Mouse (Mus musculus) neural tube, embryonic 13.5 days (tissue): Measurements from ENCODE around the gene Myrf. TPM values are rescaled to one million over a fixed set of nuclear protein-coding genes. Genes with fewer than 3 reads are reported as not detected.

ENCODE experiments used
- ATAC-seq: fragments of 200-750 bp; cut with Nextera tagmentation; 2 replicates; pipeline ENCODE4 v1.8.0; 2017; ENCODE audit warnings: low read depth, mild to moderate bottlenecking, moderate TSS enrichment, moderate library complexity
- H3K27ac ChIP-seq: fragments of 300-500 bp; sonication (generic); replicated peaks from 2 replicates; pipeline ENCODE4 v1.5.1; 2015; ENCODE audit warnings: moderate library complexity, mild to moderate bottlenecking, inconsistent platforms
- H3K27me3 ChIP-seq: fragments of 300-500 bp; sonication (generic); 2 replicates; pipeline ENCODE4 v1.6.1; 2015; ENCODE audit warnings: mild to moderate bottlenecking, inconsistent platforms
- H3K36me3 ChIP-seq: fragments of 300-500 bp; sonication (generic); 2 replicates; pipeline ENCODE4 v1.6.1; 2015; ENCODE audit warnings: mild to moderate bottlenecking, inconsistent platforms
- H3K4me1 ChIP-seq: fragments of 300-500 bp; sonication (generic); replicated peaks from 2 replicates; pipeline ENCODE4 v1.6.1; 2015; ENCODE audit warnings: inconsistent platforms
- H3K4me2 ChIP-seq: fragments of 300-500 bp; sonication (generic); 2 replicates; pipeline ENCODE4 v1.6.1; 2015; ENCODE audit warnings: inconsistent platforms, mild to moderate bottlenecking, moderate library complexity
- H3K4me3 ChIP-seq: fragments of 300-500 bp; sonication (generic); 2 replicates; pipeline ENCODE4 v1.5.1; 2015; ENCODE audit warnings: mild to moderate bottlenecking, inconsistent platforms
- H3K9ac ChIP-seq: fragments of 300-500 bp; sonication (generic); 2 replicates; pipeline ENCODE4 v1.6.1; 2015; ENCODE audit warnings: moderate library complexity, mild to moderate bottlenecking, inconsistent platforms
- H3K9me3 ChIP-seq: fragments of 300-500 bp; sonication (generic); 2 replicates; pipeline ENCODE4 v1.6.1; 2016; ENCODE audit warnings: inconsistent platforms
- WGBS: fragments of 180-500 bp; shearing (Covaris S2); methylation state at CpG from one replicate; pipeline ENCODE4 v1.1.7; 2015; 5-methylcytosine and 5-hydroxymethylcytosine counted together
- polyA plus RNA-seq: library from polyadenylated mRNA; unstranded; fragments of >200 nt; fragmentation: Nextera tagmentation; extraction: Ambion mirVana; gene quantifications from 2 replicates; pipeline ENCODE4 v1.2.1, GENCODE M21; 2015

Myrf gene
- polyA plus RNA-seq, 1 experiment from 2014 or later, result 0.67 TPM

GRCm38 (mm10) chr19:10242916-10243315 is 2.4 kb upstream of the Myrf start:
- ATAC-seq, result no peak
- no peak overlapping the region for H3K4me3 ChIP-seq
- peaks cover 36% of the 10 kb centered on the region for H3K27me3 ChIP-seq
- H3K36me3 ChIP-seq, result peaks cover 7% of the 10 kb centered on the region; the same call in 1 of the 2 replicates
- 4% methylated on average over 7 of the region's 8 CpGs for WGBS
- no peak overlapping the region for H3K9ac ChIP-seq
- no peak overlapping the region for H3K27ac ChIP-seq
- H3K4me2 ChIP-seq, result no peak overlapping the region
- no peaks in the 10 kb centered on the region for H3K9me3 ChIP-seq
- H3K4me1 ChIP-seq, result peaks cover 23% of the 10 kb centered on the region

DNA sequence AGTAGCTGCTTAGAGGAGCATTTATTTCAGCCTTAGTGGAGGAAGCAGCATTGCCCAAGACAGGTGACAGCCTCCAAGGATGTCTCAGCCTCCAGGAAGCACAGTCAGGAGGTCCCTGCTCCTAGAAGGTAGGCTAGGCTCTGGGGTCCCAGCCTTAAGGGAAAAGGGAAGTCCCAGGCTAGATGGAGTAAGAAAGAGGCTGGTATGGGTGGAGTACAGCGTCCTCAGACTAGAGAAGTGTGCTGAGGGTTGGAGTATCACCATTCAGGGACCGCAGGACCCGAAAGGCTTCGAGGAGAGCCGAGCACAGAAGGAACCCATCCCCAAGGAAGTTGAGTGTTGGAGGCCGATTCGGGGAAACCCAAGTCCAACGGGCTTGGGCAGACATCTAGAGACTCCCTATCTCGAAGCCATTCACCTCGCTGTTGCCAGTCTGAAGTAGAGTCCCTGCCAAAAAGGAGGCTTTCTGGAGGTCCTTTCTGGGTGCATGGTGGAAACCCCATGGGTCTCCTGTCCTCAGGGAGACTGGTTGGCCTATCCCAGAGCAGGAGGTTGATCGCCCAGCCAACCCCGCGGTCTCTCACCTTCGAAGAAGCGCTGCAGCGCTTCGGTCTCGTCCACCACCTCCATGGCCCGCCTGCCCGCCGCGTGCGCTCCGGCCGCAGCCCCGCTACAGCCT is 434 bp downstream of the Myrf start:
- Histone ChIP-seq H3K4me2 (peak overlapping the region; percentile 68), H3K36me3 (no peaks in the 10 kb centered on the region), H3K27ac (no peak overlapping the region), H3K27me3 (peaks cover 36% of the 10 kb centered on the region), H3K4me3 (peak overlapping the region; percentile 44), H3K4me1 (peaks cover 16% of the 10 kb centered on the region), H3K9me3 (no peaks in the 10 kb centered on the region), H3K9ac (peak overlapping the region; percentile 68)
- WGBS, result 6% methylated on average over 26 of the region's 26 CpGs
- no peak for ATAC-seq

- 48% methylated on average over 2 of the region's 2 CpGs for WGBS
- H3K36me3 ChIP-seq, result no peaks in the 10 kb centered on the region
These were observed 1.1 kb downstream of the Myrf start for GRCm38 (mm10) chr19:10239419-10239818.

GRCm38 (mm10) chr19:10238477-10238876 is 2.1 kb downstream of the Myrf start:
- WGBS, result 91% methylated on average over 3 of the region's 3 CpGs
- Histone ChIP-seq H3K9ac (no peak overlapping the region), H3K4me2 (no peak overlapping the region), H3K27me3 (peaks cover 36% of the 10 kb centered on the region), H3K4me1 (peaks cover 16% of the 10 kb centered on the region), H3K9me3 (no peaks in the 10 kb centered on the region), H3K4me3 (no peak overlapping the region), H3K27ac (no peak overlapping the region), H3K36me3 (no peaks in the 10 kb centered on the region)
- no peak for ATAC-seq

More at GRCm38 (mm10) chr19:10239419-10239818, 1.1 kb downstream of the Myrf start:
- H3K9ac ChIP-seq, result no peak overlapping the region
- ATAC-seq, result no peak
- H3K4me1 ChIP-seq, result peaks cover 16% of the 10 kb centered on the region
- no peaks in the 10 kb centered on the region for H3K9me3 ChIP-seq
- H3K27me3 ChIP-seq, result peaks cover 36% of the 10 kb centered on the region
- H3K4me3 ChIP-seq, result no peak overlapping the region
- no peak overlapping the region for H3K4me2 ChIP-seq
- H3K27ac ChIP-seq, result no peak overlapping the region

DNA sequence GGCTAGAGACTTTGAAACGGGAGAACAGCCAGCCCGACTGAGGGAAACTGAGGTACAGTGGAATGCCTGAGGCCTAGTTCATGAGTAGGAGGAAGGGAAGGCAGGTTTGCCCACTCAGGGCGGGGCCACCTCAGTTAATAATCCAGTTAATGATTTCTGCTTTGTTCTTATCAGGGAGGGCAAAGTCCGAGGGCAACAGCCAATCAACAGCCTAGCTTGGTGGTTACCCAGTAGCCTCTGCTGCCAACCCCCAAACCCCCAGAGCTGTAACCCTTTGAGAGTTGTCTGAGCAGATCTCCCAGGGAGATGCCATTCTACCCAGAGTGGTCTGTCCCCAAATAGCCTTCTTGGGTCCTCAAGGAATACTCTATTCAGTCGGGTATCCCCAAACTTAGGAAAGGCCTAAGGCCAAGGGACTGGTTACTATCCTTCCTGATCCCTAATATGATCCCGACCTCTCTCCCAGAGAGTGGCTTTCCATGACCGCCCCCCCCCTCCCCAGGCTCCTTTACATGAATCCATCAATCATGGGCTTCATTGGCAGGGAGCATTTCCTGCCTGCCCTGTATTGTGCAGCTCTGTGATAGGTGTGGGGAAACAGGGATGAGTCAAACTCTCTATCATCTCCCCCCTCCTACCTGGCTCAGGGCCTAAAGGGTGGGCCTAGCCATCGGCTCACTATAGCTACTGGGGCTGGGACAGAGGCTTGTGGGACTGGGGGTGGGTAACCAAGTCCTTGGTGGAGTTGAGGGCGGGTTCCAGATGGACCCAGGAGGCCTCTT is 4.6 kb downstream of the Myrf start:
- WGBS, result 86% methylated on average over 9 of the region's 9 CpGs
- H3K9ac ChIP-seq, result no peak overlapping the region

GRCm38 (mm10) chr19:10232327-10233017 is 8.1 kb downstream of the Myrf start:
- Histone ChIP-seq H3K4me1 (0 out of 2 replicates have a peak, but pooled peaks cover 12% of the 10 kb centered on the region), H3K9ac (no peak overlapping the region), H3K27ac (no peak overlapping the region), H3K27me3 (peaks cover 11% of the 10 kb centered on the region; the same call in 1 of the 2 replicates), H3K9me3 (no peaks in the 10 kb centered on the region), H3K4me3 (no peak overlapping the region), H3K36me3 (no peaks in the 10 kb centered on the region), H3K4me2 (no peak overlapping the region)
- no peak for ATAC-seq
- 24% methylated on average over 9 of the region's 9 CpGs for WGBS

More for the DNA sequence above, 4.6 kb downstream of the Myrf start:
- Histone ChIP-seq H3K36me3 (no peaks in the 10 kb centered on the region), H3K27me3 (peaks cover 38% of the 10 kb centered on the region), H3K4me3 (no peak overlapping the region), H3K9me3 (no peaks in the 10 kb centered on the region), H3K27ac (no peak overlapping the region), H3K4me1 (0 out of 2 replicates have a peak, but pooled peaks cover 21% of the 10 kb centered on the region), H3K4me2 (no peak overlapping the region)
- ATAC-seq, result no peak

DNA sequence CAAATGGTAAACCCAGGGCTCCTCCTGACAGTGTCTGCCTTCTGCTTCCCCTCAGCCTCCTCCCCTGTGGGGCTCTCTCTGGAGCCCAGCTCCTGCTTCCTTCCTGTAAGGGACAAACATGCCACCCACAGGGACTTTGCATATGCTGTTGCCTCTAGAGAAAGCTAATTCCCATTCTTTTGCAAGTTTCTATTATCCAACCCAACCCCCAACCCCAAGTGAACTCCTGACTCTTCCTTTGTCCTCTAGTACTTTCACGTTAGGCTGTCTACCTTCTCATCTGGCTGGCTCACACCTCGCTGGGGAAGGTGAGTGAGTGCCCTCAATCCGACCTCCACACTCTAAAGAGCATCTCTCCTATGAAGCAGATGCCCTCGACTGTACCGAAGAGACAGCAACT is 8.7 kb downstream of the Myrf start:
- ATAC-seq, result no peak
- Histone ChIP-seq H3K36me3 (no peaks in the 10 kb centered on the region), H3K4me3 (no peak overlapping the region), H3K4me2 (no peak overlapping the region), H3K27ac (no peak overlapping the region), H3K4me1 (0 out of 2 replicates have a peak, but pooled peaks cover 12% of the 10 kb centered on the region), H3K9me3 (no peaks in the 10 kb centered on the region), H3K9ac (no peak overlapping the region), H3K27me3 (peaks cover 11% of the 10 kb centered on the region; the same call in 1 of the 2 replicates)
- 15% methylated on average over 5 of the region's 5 CpGs for WGBS

GRCm38 (mm10) chr19:10231016-10231415 is 9.5 kb downstream of the Myrf start:
- Histone ChIP-seq H3K4me1 (0 out of 2 replicates have a peak, but pooled peaks cover 12% of the 10 kb centered on the region), H3K27me3 (peaks cover 11% of the 10 kb centered on the region; the same call in 1 of the 2 replicates), H3K9ac (no peak overlapping the region), H3K4me3 (no peak overlapping the region), H3K9me3 (no peaks in the 10 kb centered on the region), H3K4me2 (no peak overlapping the region), H3K27ac (no peak overlapping the region), H3K36me3 (no peaks in the 10 kb centered on the region)
- 9% methylated on average over 7 of the region's 7 CpGs for WGBS
- no peak for ATAC-seq

DNA sequence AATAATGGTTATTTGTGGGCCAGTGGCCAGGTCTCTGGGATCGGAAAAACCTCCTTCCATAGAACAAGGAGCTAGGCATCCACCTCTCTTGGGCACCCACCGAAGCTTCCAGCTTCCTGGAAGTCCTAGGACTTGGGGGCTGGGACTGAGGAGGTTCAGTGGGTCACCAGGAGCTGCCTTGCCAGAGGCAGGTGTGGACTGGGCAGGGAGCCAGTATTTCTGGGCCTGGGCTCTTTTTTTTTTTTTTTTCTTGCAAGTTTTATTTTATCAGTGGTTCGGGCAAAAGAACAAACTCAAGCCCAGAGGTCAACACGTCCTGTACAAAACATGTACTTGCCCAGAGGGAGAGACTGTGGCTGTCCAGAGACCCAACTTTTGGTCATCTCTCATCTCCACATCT is 14.8 kb downstream of the Myrf start:
- no peak for ATAC-seq
- H3K27me3 ChIP-seq, result 0 out of 2 replicates have a peak, but pooled peaks cover under 1% of the 10 kb centered on the region
- no peaks in the 10 kb centered on the region for H3K9me3 ChIP-seq
- H3K4me1 ChIP-seq, result peaks cover 3% of the 10 kb centered on the region; the same call in 1 of the 2 replicates
- 85% methylated on average over 4 of the region's 4 CpGs for WGBS
- H3K27ac ChIP-seq, result no peak overlapping the region
- no peak overlapping the region for H3K4me2 ChIP-seq
- H3K4me3 ChIP-seq, result no peak overlapping the region
- H3K9ac ChIP-seq, result no peak overlapping the region
- no peaks in the 10 kb centered on the region for H3K36me3 ChIP-seq

- H3K27ac ChIP-seq, result no peak overlapping the region
- H3K27me3 ChIP-seq, result no peaks in the 10 kb centered on the region
- no peak overlapping the region; the same call in 1 of the 2 replicates for H3K9ac ChIP-seq
- no peaks in the 10 kb centered on the region for H3K36me3 ChIP-seq
- H3K4me3 ChIP-seq, result no peak overlapping the region
- no peaks in the 10 kb centered on the region for H3K9me3 ChIP-seq
- peaks cover 3% of the 10 kb centered on the region; the same call in 1 of the 2 replicates for H3K4me1 ChIP-seq
- ATAC-seq, result no peak
- H3K4me2 ChIP-seq, result peak overlapping the region; percentile 24; the same call in 1 of the 2 replicates
- WGBS, result 38% methylated on average over 25 of the region's 26 CpGs
These were observed 15.7 kb downstream of the Myrf start for GRCm38 (mm10) chr19:10224637-10225453.

GRCm38 (mm10) chr19:10223561-10223960 is 17.0 kb downstream of the Myrf start:
- Histone ChIP-seq H3K27me3 (no peaks in the 10 kb centered on the region), H3K4me1 (peaks cover 3% of the 10 kb centered on the region; the same call in 1 of the 2 replicates), H3K27ac (no peak overlapping the region), H3K9me3 (no peaks in the 10 kb centered on the region), H3K9ac (no peak overlapping the region), H3K4me3 (no peak overlapping the region), H3K4me2 (no peak overlapping the region), H3K36me3 (no peaks in the 10 kb centered on the region)
- no peak for ATAC-seq
- WGBS, result 87% methylated on average over 4 of the region's 4 CpGs
